Mouse (Mus musculus): Measurements from ENCODE around the gene Tmem270. TPM values are rescaled to one million over a fixed set of nuclear protein-coding genes. Genes with fewer than 3 reads are reported as not detected.

The Tmem270 gene
- polyA plus RNA-seq, 1 experiment from 2014 or later: not detected

GRCm38 (mm10) chr5:134920106-134920687 lies 13.7 kb upstream of the Tmem270 start:
- Histone ChIP-seq H3K36me3 (replicated peaks; ENCODE audit: insufficient read depth, low read length) (no peaks in the 10 kb centered on the region), H3K27ac (ENCODE audit: low read depth) (peak overlapping the region; percentile 93), H3K4me3 (ENCODE audit: low read depth, low read length) (no peak overlapping the region), H3K9me3 (ENCODE audit: low read length) (no peaks in the 10 kb centered on the region), H3K4me2 (ENCODE audit: low read depth, low read length) (peak overlapping the region; percentile 16), H3K9ac (replicated peaks) (peak overlapping the region; percentile 53), H3K27me3 (ENCODE audit: insufficient read depth, low read length) (no peaks in the 10 kb centered on the region), H3K4me1 (ENCODE audit: insufficient read depth) (peaks cover 33% of the 10 kb centered on the region)
- peak; percentile 47 for DNase-seq
- 61% methylated on average over 6 of the region's 6 CpGs for WGBS (ENCODE audit: insufficient replicate concordance)
- TF ChIP-seq EP300 (IDR thresholded peaks at IDR 0.05; ENCODE audit: low read depth) (peak; percentile 90), CTCF (IDR thresholded peaks at IDR 0.05; ENCODE audit: low read depth) (no peak)
- ATAC-seq: no peak

DNA sequence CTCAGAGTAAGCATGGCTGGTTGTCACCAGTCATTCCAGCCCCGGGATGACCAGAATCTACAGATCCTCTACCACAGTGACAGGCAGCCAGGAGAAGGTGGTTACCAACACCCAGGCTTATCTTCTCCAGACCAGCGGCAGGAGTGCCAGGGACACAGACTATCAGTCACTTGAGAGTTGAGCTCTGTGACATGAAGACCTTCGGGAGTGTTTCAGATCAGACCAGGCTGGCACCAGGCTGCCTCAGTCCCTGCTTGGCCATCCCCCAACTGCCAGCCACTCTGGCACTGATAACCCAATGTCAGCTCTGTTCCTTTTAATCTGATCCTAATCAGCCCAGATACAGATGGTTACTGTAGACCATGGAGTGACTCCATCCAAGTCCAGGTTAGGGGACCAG lies 12.6 kb upstream of the Tmem270 start:
- peak; percentile 87 for ATAC-seq
- TF ChIP-seq EP300 (IDR thresholded peaks at IDR 0.05; ENCODE audit: low read depth): peak; percentile 98
- no peak for TF ChIP-seq CTCF (IDR thresholded peaks at IDR 0.05; ENCODE audit: low read depth)
- DNase-seq: peak; percentile 74
- WGBS (ENCODE audit: insufficient replicate concordance): 42% methylated on average over 3 of the region's 3 CpGs
- H3K27ac ChIP-seq (ENCODE audit: low read depth): peak overlapping the region; percentile 93
- H3K27me3 ChIP-seq (ENCODE audit: insufficient read depth, low read length): no peaks in the 10 kb centered on the region
- H3K9me3 ChIP-seq (ENCODE audit: low read length): no peaks in the 10 kb centered on the region
- H3K4me2 ChIP-seq (ENCODE audit: low read depth, low read length): peak overlapping the region; percentile 16
- no peak overlapping the region for H3K9ac ChIP-seq (replicated peaks)
- H3K36me3 ChIP-seq (replicated peaks; ENCODE audit: insufficient read depth, low read length): no peaks in the 10 kb centered on the region
- peaks cover 33% of the 10 kb centered on the region for H3K4me1 ChIP-seq (ENCODE audit: insufficient read depth)
- no peak overlapping the region for H3K4me3 ChIP-seq (ENCODE audit: low read depth, low read length)

DNA sequence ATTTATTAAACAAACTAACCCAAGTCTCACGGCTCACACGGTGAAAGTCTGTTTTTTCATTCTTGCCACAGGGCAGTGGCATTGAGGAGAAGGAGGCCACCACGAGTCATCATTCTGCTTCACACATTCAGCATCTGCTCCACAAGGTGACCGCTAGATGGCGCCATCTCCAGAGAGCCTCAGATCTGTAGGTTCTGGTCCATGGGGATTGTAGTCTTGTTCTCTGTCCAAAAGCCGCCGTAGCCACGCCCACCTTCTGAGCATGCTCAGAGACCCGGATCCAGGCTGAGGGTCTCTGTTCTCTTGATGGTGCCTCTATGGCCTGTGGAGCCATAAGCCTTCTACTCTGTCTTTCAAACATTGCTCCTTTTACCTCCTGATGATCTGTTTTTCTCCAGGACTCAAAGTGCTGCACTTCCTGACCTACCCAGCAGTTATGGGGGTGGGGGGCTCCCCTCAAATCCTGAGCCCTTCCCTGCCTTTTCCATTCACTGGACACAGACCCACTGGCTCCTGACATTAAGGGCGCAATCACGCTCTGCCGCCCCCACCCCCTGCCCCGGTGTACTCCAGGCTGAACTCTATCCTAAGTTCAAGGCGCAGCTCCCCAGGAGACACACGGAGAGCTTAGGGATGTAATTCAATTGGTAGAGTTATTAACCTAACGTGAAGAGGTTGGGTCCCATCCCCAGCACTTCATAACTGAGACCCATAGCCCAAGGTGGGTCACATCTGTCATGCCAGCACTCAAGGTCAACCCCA lies 11.7 kb upstream of the Tmem270 start:
- H3K4me2 ChIP-seq (ENCODE audit: low read depth, low read length): peak overlapping the region; percentile 57
- no peaks in the 10 kb centered on the region for H3K36me3 ChIP-seq (replicated peaks; ENCODE audit: insufficient read depth, low read length)
- TF ChIP-seq CTCF (IDR thresholded peaks at IDR 0.05; ENCODE audit: low read depth) (peak; percentile 95), EP300 (IDR thresholded peaks at IDR 0.05; ENCODE audit: low read depth) (no peak)
- no peaks in the 10 kb centered on the region for H3K9me3 ChIP-seq (ENCODE audit: low read length)
- no peaks in the 10 kb centered on the region for H3K27me3 ChIP-seq (ENCODE audit: insufficient read depth, low read length)
- DNase-seq (peak; percentile 88), ATAC-seq (no peak)
- peak overlapping the region; percentile 93 for H3K27ac ChIP-seq (ENCODE audit: low read depth)
- H3K4me1 ChIP-seq (ENCODE audit: insufficient read depth): peaks cover 33% of the 10 kb centered on the region
- H3K4me3 ChIP-seq (ENCODE audit: low read depth, low read length): no peak overlapping the region
- WGBS (ENCODE audit: insufficient replicate concordance): 42% methylated on average over 16 of the region's 16 CpGs
- H3K9ac ChIP-seq (replicated peaks): peak overlapping the region; percentile 48

DNA sequence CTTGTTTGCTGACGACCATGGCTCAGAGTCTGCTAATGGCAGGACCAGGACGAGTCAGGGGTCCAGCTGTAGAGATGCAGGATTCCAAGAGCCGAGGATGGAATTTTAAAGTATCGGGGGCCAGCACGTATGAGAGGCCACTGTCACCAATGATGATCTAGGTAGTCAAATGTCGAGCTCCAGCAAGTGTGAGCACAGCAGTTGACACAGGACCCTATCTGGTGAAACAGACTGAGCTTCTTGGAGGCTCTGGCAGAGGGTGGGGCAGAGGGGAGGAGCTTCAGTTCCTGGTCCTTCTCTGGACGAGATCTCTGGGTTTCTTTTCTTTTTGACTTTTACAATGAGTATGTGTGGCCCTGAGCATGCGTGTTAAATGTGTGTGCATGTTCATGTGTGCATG lies 8.8 kb upstream of the Tmem270 start, which contains the start of gene Cldn13:
Cldn13 (minus strand) TSS at position 216 of the 400 bp plus-strand sequence.
- 51% methylated on average over 8 of the region's 8 CpGs for WGBS (ENCODE audit: insufficient replicate concordance)

DNA sequence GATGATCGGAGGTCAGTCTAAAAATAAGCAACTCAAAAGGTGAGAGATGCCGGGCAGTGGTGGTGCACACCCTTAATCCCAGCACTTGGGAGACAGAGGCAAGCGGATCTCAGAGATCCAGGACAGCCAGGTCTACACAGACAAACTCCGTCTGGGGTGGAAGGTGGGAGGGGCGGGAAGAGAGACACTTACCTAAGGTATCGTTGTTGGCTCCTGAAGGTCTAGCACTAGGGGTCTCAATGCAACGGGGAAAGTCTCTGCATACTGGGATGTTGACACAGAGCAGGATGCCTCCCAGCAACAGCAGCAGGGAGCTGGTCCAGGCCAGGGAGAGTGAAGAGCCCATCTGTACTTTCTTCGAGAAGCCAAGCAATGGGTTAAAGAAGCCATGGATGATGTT lies 8.0 kb upstream of the Tmem270 start:
- TF ChIP-seq EP300 (IDR thresholded peaks at IDR 0.05; ENCODE audit: low read depth) (no peak), CTCF (IDR thresholded peaks at IDR 0.05; ENCODE audit: low read depth) (no peak)
- no peak for ATAC-seq

More for the DNA sequence above, 8.8 kb upstream of the Tmem270 start, which contains the start of gene Cldn13:
- Histone ChIP-seq H3K9me3 (ENCODE audit: low read length) (no peaks in the 10 kb centered on the region), H3K27ac (ENCODE audit: low read depth) (peak within 1 kb of the TSS; percentile 95), H3K36me3 (replicated peaks; ENCODE audit: insufficient read depth, low read length) (no peaks in the 10 kb centered on the region), H3K9ac (replicated peaks) (peak within 1 kb of the TSS; percentile 75), H3K4me2 (ENCODE audit: low read depth, low read length) (peak within 1 kb of the TSS; percentile 60), H3K4me1 (ENCODE audit: insufficient read depth) (peaks cover 23% of the 10 kb centered on the region), H3K27me3 (ENCODE audit: insufficient read depth, low read length) (no peaks in the 10 kb centered on the region), H3K4me3 (ENCODE audit: low read depth, low read length) (peak within 1 kb of the TSS; percentile 55)
- peak; percentile 82 for DNase-seq
- no peak for TF ChIP-seq CTCF (IDR thresholded peaks at IDR 0.05; ENCODE audit: low read depth)
- TF ChIP-seq EP300 (IDR thresholded peaks at IDR 0.05; ENCODE audit: low read depth): peak; percentile 86
- ATAC-seq: peak; percentile 54

DNA sequence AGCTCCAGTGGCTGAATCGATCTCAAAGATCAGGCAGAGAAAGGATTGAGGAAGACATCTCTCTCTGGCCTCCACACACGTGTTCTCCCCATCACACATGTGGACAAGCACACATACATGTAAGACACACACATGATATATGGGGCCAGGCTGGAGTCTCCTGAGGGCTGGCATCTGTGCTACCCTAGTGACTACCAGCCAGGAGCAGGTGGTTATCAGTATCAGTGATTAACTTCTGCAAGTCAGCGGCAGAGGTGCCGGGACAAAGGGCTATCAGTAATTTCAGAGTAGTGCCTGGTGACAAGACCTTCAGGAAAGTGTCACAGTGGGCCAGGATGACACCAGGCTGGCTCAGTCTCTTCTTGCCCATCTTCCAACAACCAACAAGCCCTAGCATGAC lies 7.2 kb upstream of the Tmem270 start:
- peaks cover 13% of the 10 kb centered on the region for H3K4me1 ChIP-seq (ENCODE audit: insufficient read depth)
- H3K4me2 ChIP-seq (ENCODE audit: low read depth, low read length): peak overlapping the region; percentile 60

More for the DNA sequence above, 8.0 kb upstream of the Tmem270 start:
- H3K4me1 ChIP-seq (ENCODE audit: insufficient read depth): peaks cover 16% of the 10 kb centered on the region
- H3K9ac ChIP-seq (replicated peaks): peak overlapping the region; percentile 75
- peak overlapping the region; percentile 55 for H3K4me3 ChIP-seq (ENCODE audit: low read depth, low read length)
- peak overlapping the region; percentile 60 for H3K4me2 ChIP-seq (ENCODE audit: low read depth, low read length)
- H3K9me3 ChIP-seq (ENCODE audit: low read length): no peaks in the 10 kb centered on the region
- DNase-seq: peak; percentile 33
- peak overlapping the region; percentile 95 for H3K27ac ChIP-seq (ENCODE audit: low read depth)
- WGBS (ENCODE audit: insufficient replicate concordance): 46% methylated on average over 8 of the region's 8 CpGs
- H3K36me3 ChIP-seq (replicated peaks; ENCODE audit: insufficient read depth, low read length): no peaks in the 10 kb centered on the region
- no peaks in the 10 kb centered on the region for H3K27me3 ChIP-seq (ENCODE audit: insufficient read depth, low read length)

More for the DNA sequence above, 7.2 kb upstream of the Tmem270 start:
- Histone ChIP-seq H3K36me3 (replicated peaks; ENCODE audit: insufficient read depth, low read length) (no peaks in the 10 kb centered on the region), H3K27ac (ENCODE audit: low read depth) (peak overlapping the region; percentile 95), H3K9me3 (ENCODE audit: low read length) (no peaks in the 10 kb centered on the region), H3K27me3 (ENCODE audit: insufficient read depth, low read length) (no peaks in the 10 kb centered on the region), H3K9ac (replicated peaks) (peak overlapping the region; percentile 75), H3K4me3 (ENCODE audit: low read depth, low read length) (peak overlapping the region; percentile 55)
- WGBS (ENCODE audit: insufficient replicate concordance): 47% methylated on average over 4 of the region's 4 CpGs
- peak; percentile 87 for ATAC-seq
- DNase-seq: peak; percentile 67
- TF ChIP-seq EP300 (IDR thresholded peaks at IDR 0.05; ENCODE audit: low read depth) (peak; percentile 98), CTCF (IDR thresholded peaks at IDR 0.05; ENCODE audit: low read depth) (no peak)

Data from liver, postnatal 0 days (tissue).